Mouse (Mus musculus) gastrocnemius, adult 18-20 months (tissue): ENCODE measurements around the gene Zfp366. TPM values are rescaled to one million over a fixed set of nuclear protein-coding genes. Genes with fewer than 3 reads are reported as not detected.
"Not testable (repeated sequence)": the region's sequence is repeated elsewhere in the genome, so short reads cannot be mapped to it uniquely, and the experiment has no call there.

ENCODE experiments used
- DNase-seq: peaks from one replicate; pipeline ENCODE4 v3.0.0; 2021; ENCODE audit warnings: low spot score
- long read RNA-seq, 2 experiments: library from polyadenylated mRNA; stranded (forward); transcript quantifications; one replicate each; pipeline ENCODE4 v2.0.0; 2021
- total RNA-seq, 2 experiments: library from RNA; stranded (reverse); gene quantifications; 2 replicates each; pipeline ENCODE4 v1.2.3; 2021

Zfp366 gene
- total RNA-seq: 1 to 10 TPM; 3.8 to 3.9 TPM
- long read RNA-seq, experiment 1: 0 reads
- long read RNA-seq, experiment 2: 0 reads

GRCm38 (mm10) chr13:99184155-99184886 is at the start of gene Zfp366:
Gene Zfp366, plus strand, starts transcription at chr13:99184823.
- DNase-seq: no peak

GRCm38 (mm10) chr13:99138351-99139255 is 46.0 kb upstream of the Zfp366 start:
- no peak for DNase-seq

GRCm38 (mm10) chr13:99146355-99146871 is 38.2 kb upstream of the Zfp366 start:
- no peak for DNase-seq

- DNase-seq: no peak
These were observed 36.9 kb upstream of the Zfp366 start for GRCm38 (mm10) chr13:99147645-99148111.

- DNase-seq: no peak
These were observed 34.9 kb upstream of the Zfp366 start for GRCm38 (mm10) chr13:99149551-99150305.

- no peak for DNase-seq
These were observed 34.0 kb upstream of the Zfp366 start for GRCm38 (mm10) chr13:99150626-99151025.

GRCm38 (mm10) chr13:99151121-99151520 is 33.5 kb upstream of the Zfp366 start:
- no peak for DNase-seq

- DNase-seq: no peak
These were observed 32.2 kb upstream of the Zfp366 start for GRCm38 (mm10) chr13:99152305-99152930.

GRCm38 (mm10) chr13:99157709-99158108 is 26.9 kb upstream of the Zfp366 start:
- DNase-seq: no peak

GRCm38 (mm10) chr13:99158773-99159172 is 25.9 kb upstream of the Zfp366 start:
- no peak for DNase-seq

GRCm38 (mm10) chr13:99163071-99163470 is 21.6 kb upstream of the Zfp366 start:
- no peak for DNase-seq

GRCm38 (mm10) chr13:99163521-99164359 is 20.9 kb upstream of the Zfp366 start:
- no peak for DNase-seq

GRCm38 (mm10) chr13:99164360-99164759 is 20.3 kb upstream of the Zfp366 start:
- DNase-seq: no peak

- DNase-seq: peak; percentile 90
These were observed 15.2 kb upstream of the Zfp366 start for GRCm38 (mm10) chr13:99169401-99169800.

- peak; percentile 57 for DNase-seq
These were observed 14.3 kb upstream of the Zfp366 start for GRCm38 (mm10) chr13:99170337-99170736.

- DNase-seq: no peak
These were observed 10.8 kb upstream of the Zfp366 start for GRCm38 (mm10) chr13:99173849-99174248.

- not testable (repeated sequence) for DNase-seq
These were observed 1.8 kb upstream of the Zfp366 start for GRCm38 (mm10) chr13:99182828-99183227.

GRCm38 (mm10) chr13:99183257-99183895 is 1.2 kb upstream of the Zfp366 start:
- DNase-seq: no peak

- DNase-seq: peak; percentile 82
These were observed 950 bp downstream of the Zfp366 start for GRCm38 (mm10) chr13:99185573-99185972.
